Mouse (Mus musculus): Measurements from ENCODE around the gene Snx8. TPM values are rescaled to one million over a fixed set of nuclear protein-coding genes. Genes with fewer than 3 reads are reported as not detected.

Gene Snx8
- polyA plus RNA-seq, 1 experiment from 2014 or later, result 9.8 TPM

DNA sequence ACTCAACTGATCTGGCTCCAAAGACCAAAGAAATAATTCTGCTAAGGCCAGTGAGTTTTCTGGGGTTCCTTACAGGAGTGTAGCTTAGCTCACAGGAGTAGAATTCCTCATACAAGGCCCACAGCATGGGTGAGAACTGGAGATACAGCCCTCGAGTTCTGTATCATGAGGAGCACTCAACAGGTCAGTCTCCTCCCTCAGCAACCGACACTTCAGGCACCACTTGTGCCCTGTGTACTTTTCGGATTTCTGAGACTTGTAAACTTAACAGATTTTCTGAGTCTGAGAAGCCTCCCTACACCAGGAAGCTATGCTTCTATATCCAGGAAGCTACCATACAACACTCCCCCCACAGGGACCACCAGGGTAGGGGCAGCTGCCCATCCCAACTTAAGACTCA is 49.2 kb downstream of the Snx8 start:
- Histone ChIP-seq H3K4me1 (replicated peaks) (no peaks in the 10 kb centered on the region), H3K4me2 (no peak overlapping the region), H3K4me3 (replicated peaks) (no peak overlapping the region), H3K27ac (replicated peaks) (no peak overlapping the region), H3K36me3 (replicated peaks) (peaks cover 46% of the 10 kb centered on the region), H3K9ac (no peak overlapping the region), H3K27me3 (no peaks in the 10 kb centered on the region), H3K9me3 (replicated peaks) (no peaks in the 10 kb centered on the region)
- WGBS (ENCODE audit: insufficient replicate concordance), result 63% methylated on average over 3 of the region's 3 CpGs
- no peak for ATAC-seq (ENCODE audit: insufficient read depth)

DNA sequence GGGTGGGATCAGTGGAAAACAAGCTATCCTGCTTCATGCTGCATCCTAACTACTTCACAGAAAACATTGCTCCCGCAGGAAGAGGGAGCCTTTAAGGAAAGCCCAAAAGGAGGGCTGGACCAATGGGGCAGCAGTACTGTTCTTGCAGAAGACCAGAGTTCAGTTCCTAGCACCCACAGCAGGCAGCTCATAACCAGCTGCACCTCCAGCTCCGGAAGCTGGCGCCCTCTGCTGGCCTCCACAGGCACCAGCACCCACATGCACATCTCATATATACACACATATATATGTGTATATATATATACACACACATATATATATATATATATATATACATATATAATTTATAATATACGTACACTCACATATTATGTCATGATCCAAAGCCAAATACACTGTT is 50.3 kb downstream of the Snx8 start:
- H3K4me3 ChIP-seq (replicated peaks), result no peak overlapping the region
- no peaks in the 10 kb centered on the region for H3K27me3 ChIP-seq
- H3K4me2 ChIP-seq, result no peak overlapping the region
- no peaks in the 10 kb centered on the region for H3K9me3 ChIP-seq (replicated peaks)
- ATAC-seq (ENCODE audit: insufficient read depth), result no peak
- H3K36me3 ChIP-seq (replicated peaks), result peaks cover 42% of the 10 kb centered on the region
- no peak overlapping the region for H3K9ac ChIP-seq
- no peak overlapping the region for H3K27ac ChIP-seq (replicated peaks)
- WGBS (ENCODE audit: insufficient replicate concordance), result 82% methylated on average over 4 of the region's 4 CpGs
- no peaks in the 10 kb centered on the region for H3K4me1 ChIP-seq (replicated peaks)

DNA sequence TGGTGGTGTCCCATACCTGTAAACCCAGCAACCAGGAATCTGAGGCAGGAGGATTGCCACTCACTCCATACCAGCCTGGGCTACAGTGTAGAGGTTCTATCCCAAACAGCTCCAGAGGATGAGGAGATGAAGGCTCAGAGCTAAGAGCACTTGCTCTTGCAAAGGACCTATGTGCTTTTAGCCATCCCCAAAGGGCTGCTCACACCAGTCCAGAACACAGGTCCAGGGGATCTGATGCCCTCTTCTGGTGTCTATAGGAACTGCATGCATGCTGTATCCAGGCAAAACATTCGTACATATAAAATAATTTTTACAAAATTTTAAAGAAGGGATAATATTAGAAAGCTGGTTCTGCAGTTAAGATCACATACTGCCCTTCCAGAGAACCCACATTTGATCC is 52.4 kb downstream of the Snx8 start:
- H3K36me3 ChIP-seq (replicated peaks), result peaks cover 38% of the 10 kb centered on the region
- no peaks in the 10 kb centered on the region for H3K27me3 ChIP-seq
- ATAC-seq (ENCODE audit: insufficient read depth), result no peak

DNA sequence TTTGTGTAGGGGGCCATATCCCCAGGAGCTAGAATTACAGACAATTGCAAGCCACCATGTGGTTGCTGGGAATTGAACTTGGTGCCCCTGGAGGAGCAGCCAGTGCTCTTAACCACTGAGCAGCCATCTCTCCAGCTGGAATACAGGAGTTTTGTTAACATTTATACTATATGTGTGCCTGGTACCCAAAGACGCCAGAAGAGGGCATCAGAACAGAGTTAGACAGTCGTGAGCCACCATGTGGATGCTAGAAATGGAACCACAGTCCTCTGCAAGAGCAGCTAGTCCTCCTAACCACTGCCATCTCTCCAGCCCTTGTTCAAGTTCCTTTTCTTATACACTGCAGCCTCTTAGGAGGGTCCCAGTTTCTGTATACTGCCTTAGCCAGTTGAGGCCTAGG is 55.4 kb downstream of the Snx8 start:
- H3K9me3 ChIP-seq (replicated peaks), result no peaks in the 10 kb centered on the region
- H3K4me3 ChIP-seq (replicated peaks), result no peak overlapping the region
- peaks cover 16% of the 10 kb centered on the region for H3K36me3 ChIP-seq (replicated peaks)
- H3K9ac ChIP-seq, result no peak overlapping the region
- no peak for ATAC-seq (ENCODE audit: insufficient read depth)
- no peak overlapping the region for H3K4me2 ChIP-seq
- 15% methylated on average over 2 of the region's 2 CpGs for WGBS (ENCODE audit: insufficient replicate concordance)
- H3K27ac ChIP-seq (replicated peaks), result no peak overlapping the region
- no peaks in the 10 kb centered on the region for H3K27me3 ChIP-seq
- H3K4me1 ChIP-seq (replicated peaks), result peaks cover 25% of the 10 kb centered on the region

More for the DNA sequence above, 52.4 kb downstream of the Snx8 start:
- WGBS (ENCODE audit: insufficient replicate concordance), result 52% methylated on average over 1 of the region's 1 CpGs
- Histone ChIP-seq H3K4me1 (replicated peaks) (peaks cover 12% of the 10 kb centered on the region), H3K4me2 (no peak overlapping the region), H3K4me3 (replicated peaks) (no peak overlapping the region), H3K9ac (no peak overlapping the region), H3K27ac (replicated peaks) (no peak overlapping the region), H3K9me3 (replicated peaks) (no peaks in the 10 kb centered on the region)

DNA sequence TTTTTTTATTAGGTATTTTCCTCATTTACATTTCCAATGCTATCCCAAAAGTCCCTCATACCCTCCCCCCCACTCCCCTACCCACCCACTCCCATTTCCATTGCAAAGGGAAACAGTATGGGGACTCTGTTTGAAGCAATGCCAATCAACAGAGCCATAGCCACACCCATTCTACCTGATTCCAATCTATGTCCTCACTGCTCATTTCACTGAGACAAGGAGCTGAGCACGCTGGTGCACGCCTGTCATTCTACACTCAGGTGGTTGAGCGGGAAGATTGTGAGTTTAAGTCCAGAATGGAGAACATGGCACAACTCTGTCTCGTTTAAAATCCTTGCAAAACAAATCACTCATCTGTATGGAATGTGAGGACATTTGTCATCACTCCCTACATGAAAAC is 56.5 kb downstream of the Snx8 start:
- WGBS (ENCODE audit: insufficient replicate concordance), result 35% methylated on average over 4 of the region's 4 CpGs
- peak; percentile 47; the same call in 1 of the 2 replicates for ATAC-seq (ENCODE audit: insufficient read depth)
- H3K9ac ChIP-seq, result peak overlapping the region; percentile 69; the same call in 1 of the 2 replicates
- peaks cover 15% of the 10 kb centered on the region for H3K36me3 ChIP-seq (replicated peaks)
- H3K4me2 ChIP-seq, result peak overlapping the region; percentile 89
- peak overlapping the region; percentile 73; the same call in 1 of the 2 replicates for H3K4me3 ChIP-seq (replicated peaks)
- no peaks in the 10 kb centered on the region for H3K9me3 ChIP-seq (replicated peaks)
- H3K27ac ChIP-seq (replicated peaks), result peak overlapping the region; percentile 86; the same call in 1 of the 2 replicates
- H3K4me1 ChIP-seq (replicated peaks), result peaks cover 25% of the 10 kb centered on the region
- H3K27me3 ChIP-seq, result no peaks in the 10 kb centered on the region

DNA sequence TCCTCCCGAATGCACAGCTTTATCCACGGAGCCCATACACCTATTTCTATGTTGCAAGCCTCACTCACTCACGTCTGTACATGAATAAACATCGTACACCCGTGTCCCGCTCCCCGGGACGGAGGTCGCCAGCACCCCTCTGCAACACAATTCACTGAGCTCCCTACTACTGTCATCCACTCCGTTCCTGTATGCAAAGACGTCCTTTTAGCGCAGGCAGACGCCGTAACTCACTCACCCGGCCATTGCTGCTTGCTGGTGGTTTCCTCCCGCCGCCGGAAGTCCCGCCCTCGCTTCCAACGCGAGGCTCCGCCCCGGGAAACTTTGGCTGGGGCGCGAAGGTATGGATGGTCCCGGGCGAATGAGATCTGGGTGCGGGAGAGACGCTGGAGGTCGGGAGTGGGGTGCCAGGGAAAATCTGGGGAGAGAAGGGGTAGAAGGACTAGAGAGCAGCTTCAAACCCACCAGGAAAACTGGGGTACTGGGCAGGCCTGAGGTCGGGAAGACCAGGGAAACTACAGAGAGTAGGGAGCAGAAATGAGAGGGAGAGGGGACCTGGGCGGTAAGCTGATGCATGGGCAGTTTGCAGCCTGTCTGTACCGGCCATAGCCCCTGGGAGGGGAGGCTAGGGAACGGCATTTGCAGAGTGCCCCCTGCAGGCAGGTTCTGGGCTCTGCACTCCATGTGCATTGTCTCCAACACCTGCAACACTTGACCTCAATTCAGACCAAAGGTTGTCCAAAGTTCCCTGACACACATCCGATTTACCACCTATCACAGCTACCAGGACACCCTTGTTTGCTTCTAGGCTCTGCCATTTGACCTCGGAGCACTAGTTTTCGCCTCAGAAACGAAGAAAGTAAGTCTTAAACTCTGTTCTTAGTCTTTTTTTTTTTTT is 57.2 kb downstream of the Snx8 start, which contains the start of gene Mrm2:
Mrm2 (minus strand) TSS at position 284 of the 898 bp plus-strand sequence.
- Histone ChIP-seq H3K9me3 (replicated peaks) (no peaks in the 10 kb centered on the region), H3K36me3 (replicated peaks) (peaks cover 17% of the 10 kb centered on the region), H3K27ac (replicated peaks) (peak within 1 kb of the TSS; percentile 86), H3K9ac (peak within 1 kb of the TSS; percentile 69), H3K4me1 (replicated peaks) (peaks cover 25% of the 10 kb centered on the region), H3K27me3 (no peaks in the 10 kb centered on the region), H3K4me3 (replicated peaks) (peak within 1 kb of the TSS; percentile 73), H3K4me2 (peak within 1 kb of the TSS; percentile 89)
- WGBS (ENCODE audit: insufficient replicate concordance), result under 1% methylated on average over 39 of the region's 39 CpGs
- ATAC-seq (ENCODE audit: insufficient read depth), result peak; percentile 83

DNA sequence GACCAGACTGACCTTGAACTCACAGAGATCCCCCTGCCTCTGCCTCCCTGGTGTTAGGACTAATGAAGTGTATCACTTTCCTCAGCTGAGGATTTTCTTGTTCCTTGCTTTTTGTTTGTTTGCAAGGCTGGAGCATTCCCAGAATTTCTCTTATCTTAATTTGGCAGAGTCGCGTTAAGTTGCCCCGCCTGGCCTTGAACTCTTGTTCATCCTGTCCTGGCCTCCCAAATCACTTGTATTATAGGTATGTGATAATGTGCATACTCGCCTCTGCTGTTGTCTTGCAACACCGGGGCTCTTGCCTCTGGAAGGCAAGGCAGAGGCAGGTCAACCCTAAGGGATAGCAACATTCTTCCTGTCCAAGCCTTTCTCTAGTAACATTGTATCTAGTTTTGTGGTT is 65.0 kb downstream of the Snx8 start:
- Histone ChIP-seq H3K4me1 (replicated peaks) (peaks cover 44% of the 10 kb centered on the region), H3K27me3 (no peaks in the 10 kb centered on the region), H3K27ac (replicated peaks) (peak overlapping the region; percentile 38; the same call in 1 of the 2 replicates), H3K9me3 (replicated peaks) (no peaks in the 10 kb centered on the region), H3K9ac (no peak overlapping the region), H3K4me2 (peak overlapping the region; percentile 28), H3K36me3 (replicated peaks) (peaks cover 22% of the 10 kb centered on the region), H3K4me3 (replicated peaks) (no peak overlapping the region)
- whole genome bisulfite sequencing (ENCODE audit: insufficient replicate concordance), result 47% methylated on average over 5 of the region's 5 CpGs
- no peak for ATAC-seq (ENCODE audit: insufficient read depth)

DNA sequence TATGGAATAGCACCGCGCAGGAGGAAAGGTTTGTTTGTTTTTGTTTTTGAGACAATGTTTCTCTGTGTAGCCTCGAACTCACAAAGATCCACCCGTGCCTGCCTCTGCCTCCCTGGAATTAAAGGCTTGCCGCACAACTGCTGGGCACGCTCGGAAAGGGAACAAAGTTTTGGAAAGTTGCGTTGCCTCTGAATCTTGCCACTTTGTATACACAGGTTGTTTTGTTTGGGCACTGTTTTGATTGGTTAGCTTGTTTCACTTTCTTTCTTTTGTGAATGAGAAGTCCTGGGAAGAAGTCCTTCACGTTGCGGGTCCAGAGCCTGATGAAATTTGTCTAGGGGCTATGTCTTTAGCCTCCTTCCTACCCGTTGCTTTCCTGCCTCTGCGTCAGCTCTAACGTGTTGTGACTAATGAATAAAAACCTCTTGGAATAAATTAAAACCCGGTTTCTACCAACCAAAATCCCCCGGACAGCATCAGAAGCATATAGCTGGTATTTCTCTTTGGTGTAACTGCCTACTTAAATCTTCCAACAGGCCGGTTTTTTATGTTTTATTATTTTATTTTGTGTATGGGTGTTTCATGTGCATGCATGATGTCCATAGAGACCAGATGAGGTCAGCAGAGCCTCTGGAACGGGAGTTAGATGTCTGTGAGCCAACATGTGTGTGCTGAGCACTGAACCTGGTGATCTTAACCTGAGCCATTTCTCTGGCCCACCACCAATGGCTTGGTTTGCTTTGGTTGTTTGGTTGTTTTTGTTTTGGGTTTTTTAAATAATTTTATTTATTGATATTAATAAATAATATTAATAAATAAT is 67.1 kb downstream of the Snx8 start:
- Histone ChIP-seq H3K27ac (replicated peaks) (peak overlapping the region; percentile 88), H3K9me3 (replicated peaks) (no peaks in the 10 kb centered on the region), H3K4me2 (peak overlapping the region; percentile 85), H3K36me3 (replicated peaks) (0 out of 2 replicates have a peak, but pooled peaks cover 9% of the 10 kb centered on the region), H3K4me1 (replicated peaks) (peaks cover 52% of the 10 kb centered on the region), H3K27me3 (no peaks in the 10 kb centered on the region), H3K9ac (peak overlapping the region; percentile 97), H3K4me3 (replicated peaks) (peak overlapping the region; percentile 91)
- under 1% methylated on average over 17 of the region's 17 CpGs for WGBS (ENCODE audit: insufficient replicate concordance)
- peak; percentile 24 for ATAC-seq (ENCODE audit: insufficient read depth)

DNA sequence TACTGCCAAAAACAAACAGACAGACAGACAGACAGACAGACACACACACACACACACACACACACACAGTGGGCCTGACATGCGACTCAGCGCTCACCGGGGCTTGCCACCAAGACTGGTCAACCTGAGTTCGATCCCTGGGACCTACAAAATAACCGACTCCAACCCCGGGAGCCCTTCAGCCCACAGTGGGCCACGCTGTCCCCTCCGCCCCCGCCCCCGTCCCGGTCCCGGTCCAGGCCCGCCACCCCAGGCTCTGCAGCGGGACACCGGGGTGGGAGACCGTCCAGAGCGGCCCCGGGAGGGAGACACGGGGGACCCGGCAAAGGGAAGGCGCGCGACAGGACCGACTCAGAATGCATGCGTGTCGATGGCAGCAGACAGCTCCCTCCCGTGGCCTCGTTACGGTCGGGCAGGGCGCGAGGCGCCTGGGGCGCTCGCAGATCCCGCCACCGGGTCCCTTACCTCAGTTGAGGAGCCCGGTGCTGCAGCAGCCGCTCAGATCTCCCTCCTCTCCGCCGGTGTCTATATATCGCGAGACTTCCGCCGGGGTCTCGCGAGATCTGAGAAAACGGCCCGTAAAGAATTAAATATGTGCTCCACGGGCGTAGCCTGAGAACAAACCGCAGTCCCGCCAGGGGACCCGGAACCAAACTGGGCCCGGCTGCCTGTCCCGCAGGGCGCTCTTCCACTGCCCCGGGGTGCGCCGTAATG is 67.9 kb downstream of the Snx8 start, which contains the start of the genes Mad1l1 and Nudt1:
Mad1l1 (minus strand) TSS at position 511 of the 714 bp plus-strand sequence.
Nudt1 (plus strand) TSS at position 615 of the 714 bp plus-strand sequence.
- Histone ChIP-seq H3K9ac (peak within 1 kb of the TSS; percentile 97), H3K27me3 (no peaks in the 10 kb centered on the region), H3K4me1 (replicated peaks) (peaks cover 52% of the 10 kb centered on the region), H3K36me3 (replicated peaks) (0 out of 2 replicates have a peak, but pooled peaks cover 5% of the 10 kb centered on the region), H3K9me3 (replicated peaks) (no peaks in the 10 kb centered on the region), H3K4me2 (peak within 1 kb of the TSS; percentile 85), H3K27ac (replicated peaks) (peak within 1 kb of the TSS; percentile 88), H3K4me3 (replicated peaks) (peak within 1 kb of the TSS; percentile 91)
- under 1% methylated on average over 60 of the region's 60 CpGs for WGBS (ENCODE audit: insufficient replicate concordance)
- peak; percentile 92 for ATAC-seq (ENCODE audit: insufficient read depth)

DNA sequence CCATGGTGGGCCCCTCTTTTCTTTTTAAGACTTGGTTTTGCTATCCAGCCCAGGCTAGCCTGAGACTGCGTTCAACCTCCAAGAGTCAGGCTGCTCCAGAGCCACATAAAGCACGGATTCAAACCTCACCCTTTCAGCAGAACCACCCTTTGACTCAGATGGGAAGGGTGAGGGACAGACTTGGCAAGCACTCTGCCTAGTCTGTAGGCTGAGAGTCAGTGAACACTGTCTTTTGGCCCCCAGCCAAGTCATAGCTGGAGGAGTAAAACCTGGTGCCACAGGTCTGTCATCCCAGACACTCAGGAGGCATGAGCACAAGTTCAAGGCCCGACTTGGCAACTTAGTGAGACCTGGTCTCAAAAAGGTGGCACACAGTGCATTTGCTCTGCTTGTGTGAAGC is 72.3 kb downstream of the Snx8 start:
- Histone ChIP-seq H3K4me1 (replicated peaks) (peaks cover 27% of the 10 kb centered on the region), H3K36me3 (replicated peaks) (peaks cover 33% of the 10 kb centered on the region), H3K9me3 (replicated peaks) (no peaks in the 10 kb centered on the region), H3K9ac (no peak overlapping the region), H3K27ac (replicated peaks) (no peak overlapping the region), H3K4me2 (no peak overlapping the region), H3K4me3 (replicated peaks) (no peak overlapping the region), H3K27me3 (no peaks in the 10 kb centered on the region)
- WGBS (ENCODE audit: insufficient replicate concordance), result 75% methylated on average over 3 of the region's 3 CpGs
- ATAC-seq (ENCODE audit: insufficient read depth), result no peak

Data from liver, embryonic 15.5 days (tissue).